Mouse (Mus musculus) Patski (cell line): ENCODE measurements around the gene Akap13. TPM values are rescaled to one million over a fixed set of nuclear protein-coding genes. Genes with fewer than 3 reads are reported as not detected.

Experiments used
- ATAC-seq: fragments of 100-300 bp; one replicate; pipeline ENCODE4 v1.8.0; 2021
- CTCF ChIA-PET: fragments of 350-600 bp; sonication (Branson Sonifier 250); formaldehyde crosslinking; loops from one replicate; lab custom pipeline; 2022; ENCODE audit warnings: inconsistent platforms; lab: Charles Lee
- POLR2A ChIA-PET: fragments of 350-600 bp; sonication (Branson Sonifier 250); formaldehyde crosslinking; loops from one replicate; lab custom pipeline; 2022; ENCODE audit warnings: antibody characterized with exemption, inconsistent platforms; lab: Charles Lee
- DNase-seq: peaks from one replicate; pipeline ENCODE4 v3.0.0-alpha.2; 2011; ENCODE audit warnings: low read depth, low spot score
- H3K27me3 ChIP-seq: fragments of 371-371 bp; one replicate; pipeline ENCODE4 v1.5.1; 2021
- CTCF ChIP-seq: fragments of 100-300 bp; IDR thresholded peaks from one replicate; pipeline ENCODE4 v1.5.1; 2021
- in situ Hi-C: fragments of 300-500 bp; cut with MboI; formaldehyde crosslinking; loops from 3 replicates; pipeline ENCODE4 v1.11.1; 2018; ENCODE audit warnings: low pct_unique_long_range_greater_than_20kb, mixed read lengths
- polyA plus RNA-seq: library from polyadenylated mRNA; unstranded; gene quantifications from one replicate; pipeline ENCODE4 v1.2.3, GENCODE M21; 2021

The Akap13 gene
- polyA plus RNA-seq, 1 experiment from 2014 or later = 17.3 TPM

DNA sequence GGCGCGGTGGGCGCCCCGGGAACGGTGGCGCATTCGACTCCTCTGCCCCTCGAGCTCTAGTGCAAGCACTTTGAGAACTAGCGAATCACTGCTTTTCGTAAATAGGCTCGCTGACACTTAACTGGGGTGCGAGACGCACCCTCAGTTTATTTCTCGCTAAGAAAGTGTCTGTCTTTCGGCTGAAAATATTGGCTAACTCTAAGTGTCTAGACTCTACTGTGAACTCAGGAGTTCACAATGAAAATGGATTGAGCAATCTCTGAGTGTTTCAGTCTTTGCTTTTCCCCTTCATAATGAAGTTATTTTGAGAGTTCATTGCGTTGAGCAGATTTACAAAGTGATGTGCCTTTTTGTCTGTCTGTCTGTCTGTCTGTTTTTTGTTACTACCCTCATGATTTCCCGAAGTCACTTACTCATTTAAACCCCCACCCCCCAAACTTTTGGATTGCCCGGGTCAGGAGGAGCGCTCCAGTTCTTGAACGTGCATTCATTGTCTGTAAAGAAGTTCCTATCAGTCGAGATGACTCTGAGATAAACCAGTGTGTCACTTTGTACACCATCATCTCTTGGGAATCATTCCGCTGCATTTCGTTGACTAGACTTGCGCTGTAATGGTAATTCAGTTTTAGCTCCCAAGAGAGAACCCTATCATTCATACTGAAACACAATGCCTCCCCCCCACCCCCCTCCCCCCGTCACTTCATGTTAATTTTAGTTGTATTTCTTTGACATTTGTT lies 986 bp downstream of the Akap13 start:
- in situ Hi-C loops = loop anchor here (5.0 kb wide), 2 partner anchors 54 to 101 kb away; no protein-coding TSS in a partner anchor
- ATAC-seq (no peak), DNase-seq (no peak)
- ChIA-PET POLR2A (interaction anchor here (0.7 to 0.8 kb wide), 2 partner anchors 42 to 192 kb away, joined by 3 to 6 read pairs; no protein-coding TSS in a partner anchor), CTCF (interaction anchor here (1.3 to 1.9 kb wide), 4 partner anchors 16 to 131 kb away, joined by 3 to 7 read pairs (median 4); no protein-coding TSS in a partner anchor)
- no peak for TF ChIP-seq CTCF
- H3K27me3 ChIP-seq = no peaks in the 10 kb centered on the region

GRCm38 (mm10) chr7:75460290-75460689 lies 5.0 kb downstream of the Akap13 start:
- ATAC-seq (no peak), DNase-seq (no peak)
- TF ChIP-seq CTCF = no peak
- in situ Hi-C loops = no loop called here
- H3K27me3 ChIP-seq = no peaks in the 10 kb centered on the region
- CTCF ChIA-PET = interaction anchor here (0.8 to 1.9 kb wide), 6 partner anchors 8 to 96 kb away, joined by 3 to 5 read pairs (median 3); no protein-coding TSS in a partner anchor
- POLR2A ChIA-PET = interaction anchor here (0.6 kb wide), 1 partner anchor 62 kb away, joined by 3 read pairs; no protein-coding TSS in a partner anchor

DNA sequence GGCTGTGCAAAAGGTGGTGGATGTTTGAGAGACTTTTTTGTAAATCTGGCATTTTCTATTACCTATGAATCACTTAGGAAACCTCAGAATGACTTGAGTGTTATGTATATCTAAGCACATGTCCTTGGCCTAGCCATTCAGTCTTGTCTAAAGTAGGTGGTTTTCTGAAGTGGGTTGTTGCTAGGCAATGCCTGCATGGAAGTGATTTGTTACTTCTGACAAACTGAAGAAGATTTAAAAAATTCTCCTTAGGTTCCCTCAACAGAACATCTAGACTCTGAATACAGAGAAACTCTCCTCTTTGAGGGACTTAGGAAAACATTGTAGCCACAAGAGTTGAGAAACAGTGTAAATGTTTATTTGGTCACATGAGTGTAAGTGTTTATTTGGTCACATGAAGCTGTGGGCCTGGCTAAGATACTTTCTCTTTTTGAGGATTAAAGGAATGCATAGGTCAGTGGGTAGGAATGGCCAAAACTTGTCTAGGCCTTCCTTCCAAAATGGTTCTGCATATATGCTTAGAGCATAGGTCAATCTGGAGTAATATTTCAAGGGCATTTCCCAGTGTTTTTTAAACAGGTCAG lies 8.3 kb downstream of the Akap13 start:
- CTCF ChIA-PET = interaction anchor here (0.9 to 2.2 kb wide), 3 partner anchors 16 to 35 kb away, joined by 3 to 6 read pairs (median 4); no protein-coding TSS in a partner anchor
- in situ Hi-C loops = no loop called here
- DNase-seq (no peak), ATAC-seq (no peak)
- no peaks in the 10 kb centered on the region for H3K27me3 ChIP-seq
- TF ChIP-seq CTCF = no peak
- POLR2A ChIA-PET = no interaction called here

GRCm38 (mm10) chr7:75467791-75468190 lies 12.5 kb downstream of the Akap13 start:
- no peak for DNase-seq

GRCm38 (mm10) chr7:75470318-75470925 lies 15.1 kb downstream of the Akap13 start:
- no peaks in the 10 kb centered on the region for H3K27me3 ChIP-seq
- CTCF ChIA-PET = interaction anchor here (2.0 to 3.2 kb wide), 2 partner anchors 11 to 13 kb away, joined by 5 to 7 read pairs; no protein-coding TSS in a partner anchor
- POLR2A ChIA-PET = interaction anchor here (0.8 to 1.2 kb wide), 3 partner anchors 16 to 56 kb away, joined by 3 to 4 read pairs (median 3); no protein-coding TSS in a partner anchor
- DNase-seq = no peak
- no peak for TF ChIP-seq CTCF
- ATAC-seq = no peak
- in situ Hi-C loops = no loop called here

More at GRCm38 (mm10) chr7:75467791-75468190, 12.5 kb downstream of the Akap13 start:
- ATAC-seq = no peak
- no peak for TF ChIP-seq CTCF
- H3K27me3 ChIP-seq = no peaks in the 10 kb centered on the region
- ChIA-PET POLR2A (no interaction called here), CTCF (interaction anchor here (0.9 to 1.9 kb wide), 8 partner anchors 8 to 88 kb away, joined by 3 to 6 read pairs (median 3); no protein-coding TSS in a partner anchor)
- in situ Hi-C loops = no loop called here

GRCm38 (mm10) chr7:75472316-75473195 lies 17.2 kb downstream of the Akap13 start:
- ATAC-seq (no peak), DNase-seq (no peak)
- in situ Hi-C loops = no loop called here
- no peak for TF ChIP-seq CTCF
- no peaks in the 10 kb centered on the region for H3K27me3 ChIP-seq
- POLR2A ChIA-PET = interaction anchor here (0.8 kb wide), 1 partner anchor 77 kb away, joined by 3 read pairs; no protein-coding TSS in a partner anchor
- CTCF ChIA-PET = interaction anchor here (3.2 kb wide), 1 partner anchor 15 kb away, joined by 7 read pairs; no protein-coding TSS in a partner anchor

- ChIA-PET CTCF (interaction anchor here (0.7 to 3.2 kb wide), 5 partner anchors 11 to 83 kb away, joined by 3 to 7 read pairs (median 4); no protein-coding TSS in a partner anchor), POLR2A (no interaction called here)
- ATAC-seq = no peak
- DNase-seq = no peak
- no peak for TF ChIP-seq CTCF
- H3K27me3 ChIP-seq = no peaks in the 10 kb centered on the region
- in situ Hi-C loops = no loop called here
Measured at GRCm38 (mm10) chr7:75473294-75473693, 18.0 kb downstream of the Akap13 start.

DNA sequence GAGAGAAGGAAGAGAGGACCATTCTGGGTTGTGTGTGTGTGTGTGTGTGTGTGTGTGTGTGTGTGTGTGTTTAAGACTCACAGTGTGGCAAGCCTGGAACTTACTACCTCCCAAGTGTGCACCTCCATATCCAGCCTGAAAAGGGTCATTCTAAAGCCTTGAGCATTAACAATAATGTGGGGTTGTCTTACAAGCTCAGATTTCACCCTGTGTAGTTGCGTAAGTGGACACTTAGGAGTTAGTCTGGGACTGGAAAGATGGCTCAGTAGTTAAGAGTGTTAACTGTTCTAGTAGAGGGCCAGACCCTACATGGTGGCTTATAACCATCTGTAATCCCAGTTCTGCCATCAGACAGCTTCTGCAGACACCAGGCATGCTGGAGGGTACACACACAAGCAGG lies 18.7 kb downstream of the Akap13 start:
- no peaks in the 10 kb centered on the region for H3K27me3 ChIP-seq
- CTCF ChIA-PET = interaction anchor here (0.7 to 1.9 kb wide), 5 partner anchors 9 to 82 kb away, joined by 3 to 4 read pairs (median 4); no protein-coding TSS in a partner anchor
- in situ Hi-C loops = no loop called here
- TF ChIP-seq CTCF = no peak
- ATAC-seq (no peak), DNase-seq (no peak)
- POLR2A ChIA-PET = interaction anchor here (0.7 kb wide), 1 partner anchor 19 kb away, joined by 3 read pairs; the partner anchor contains the start of gene Akap13

- POLR2A ChIA-PET = interaction anchor here (0.7 kb wide), 1 partner anchor 54 kb away, joined by 6 read pairs; no protein-coding TSS in a partner anchor
- in situ Hi-C loops = no loop called here
- ATAC-seq (no peak), DNase-seq (no peak)
- TF ChIP-seq CTCF = no peak
- CTCF ChIA-PET = interaction anchor here (1.2 to 1.9 kb wide), 3 partner anchors 10 to 82 kb away, joined by 3 to 4 read pairs (median 4); no protein-coding TSS in a partner anchor
- H3K27me3 ChIP-seq = no peaks in the 10 kb centered on the region
Measured at GRCm38 (mm10) chr7:75474564-75475150, 19.3 kb downstream of the Akap13 start.
